Mouse (Mus musculus) limb, embryonic 14.5 days (tissue): Measurements from ENCODE around the gene Cacna2d3. TPM values are rescaled to one million over a fixed set of nuclear protein-coding genes. Genes with fewer than 3 reads are reported as not detected.

Experiments used
- ATAC-seq: fragments of 200-750 bp; cut with Nextera tagmentation; 2 replicates; pipeline ENCODE4 v1.8.0; 2017; ENCODE audit warnings: low read depth, moderate number of reproducible peaks, moderate TSS enrichment; ENCODE audit not compliant: low FRiP score
- DNase-seq: peaks from one replicate; pipeline ENCODE4 v3.0.0-alpha.2; 2015; ENCODE audit warnings: low spot score
- H3K27ac ChIP-seq: fragments of 300-500 bp; sonication (generic); replicated peaks from 2 replicates; pipeline ENCODE4 v1.5.1; 2014; ENCODE audit warnings: low read depth, mild to moderate bottlenecking, low read length, moderate library complexity, mixed read lengths
- H3K27me3 ChIP-seq: fragments of 300-500 bp; sonication (generic); 2 replicates; pipeline ENCODE4 v1.6.1; 2014; ENCODE audit warnings: low read length, mixed read lengths; ENCODE audit not compliant: control insufficient read depth, insufficient read depth
- H3K36me3 ChIP-seq: fragments of 300-500 bp; sonication (generic); 2 replicates; pipeline ENCODE4 v1.6.1; 2014; ENCODE audit warnings: mild to moderate bottlenecking, low read length, moderate library complexity, mixed read lengths; ENCODE audit not compliant: control insufficient read depth, insufficient read depth
- H3K4me1 ChIP-seq: fragments of 300-500 bp; sonication (generic); 2 replicates; pipeline ENCODE4 v1.6.1; 2014; ENCODE audit warnings: antibody characterized with exemption, low read length, mixed read lengths; ENCODE audit not compliant: control insufficient read depth, insufficient read depth
- H3K4me2 ChIP-seq: fragments of 300-500 bp; sonication (generic); replicated peaks from 2 replicates; pipeline ENCODE4 v1.6.1; 2014; ENCODE audit warnings: low read depth, mild to moderate bottlenecking, low read length, moderate library complexity; ENCODE audit not compliant: severe bottlenecking
- H3K4me3 ChIP-seq: fragments of 300-500 bp; sonication (generic); replicated peaks from 2 replicates; pipeline ENCODE4 v1.5.1; 2014; ENCODE audit warnings: low read length
- H3K9ac ChIP-seq: fragments of 300-500 bp; sonication (generic); 2 replicates; pipeline ENCODE4 v1.6.1; 2014; ENCODE audit warnings: mild to moderate bottlenecking, low read depth, low read length, moderate library complexity; ENCODE audit not compliant: severe bottlenecking
- H3K9me3 ChIP-seq: fragments of 300-500 bp; sonication (generic); 2 replicates; pipeline ENCODE4 v1.6.1; 2016; ENCODE audit warnings: low read length; ENCODE audit not compliant: control insufficient read depth
- POLR2A ChIP-seq: fragments of 200-500 bp; IDR thresholded peaks from 2 replicates; pipeline ENCODE4 v1.8.0; 2012; ENCODE audit warnings: inconsistent platforms, mild to moderate bottlenecking, moderate library complexity, borderline replicate concordance; ENCODE audit not compliant: insufficient read depth, insufficient read length; ENCODE audit errors: extremely low read depth
- WGBS: fragments of 180-500 bp; shearing (Covaris S2); extraction: QIAGEN DNeasy Blood & Tissue Kit; methylation state at CpG from one replicate; pipeline ENCODE4 v1.1.7; 2014; 5-methylcytosine and 5-hydroxymethylcytosine counted together
- polyA plus RNA-seq, 2 experiments: library from polyadenylated mRNA; depleted of rRNA in 1 of 2; stranded (reverse) in 1 of 2; unstranded in 1 of 2; fragments of >200 nt; fragmentation: Nextera tagmentation in 1 of 2; extraction: Ambion mirVana in 1 of 2; gene quantifications; 2 replicates each; pipeline versions ENCODE4 v1.2.1 to v1.2.3; 2012 to 2014

Cacna2d3 gene
- polyA plus RNA-seq, 2 experiments: 4.9 to 6.3 TPM

DNA sequence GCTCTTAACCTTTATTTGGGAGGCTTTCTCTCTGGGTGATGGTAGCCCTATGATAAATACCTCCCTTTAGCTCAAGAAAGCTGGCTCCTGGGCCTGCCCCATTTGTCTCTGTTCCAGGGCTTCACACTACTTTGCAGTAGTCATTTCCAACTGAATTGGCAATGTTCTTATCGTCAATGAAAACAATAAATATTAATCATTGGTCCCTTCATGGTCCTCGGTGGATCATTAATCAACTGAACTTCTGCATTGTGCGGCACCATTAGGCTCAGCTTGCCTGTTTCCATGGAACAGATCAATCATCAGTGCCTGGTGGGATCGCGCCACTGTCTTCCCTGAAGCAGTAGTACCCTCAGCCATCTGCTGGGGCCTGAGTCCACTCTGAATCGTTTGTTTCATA, 850.7 kb downstream of the Cacna2d3 start:
- WGBS: 87% methylated on average over 6 of the region's 6 CpGs

DNA sequence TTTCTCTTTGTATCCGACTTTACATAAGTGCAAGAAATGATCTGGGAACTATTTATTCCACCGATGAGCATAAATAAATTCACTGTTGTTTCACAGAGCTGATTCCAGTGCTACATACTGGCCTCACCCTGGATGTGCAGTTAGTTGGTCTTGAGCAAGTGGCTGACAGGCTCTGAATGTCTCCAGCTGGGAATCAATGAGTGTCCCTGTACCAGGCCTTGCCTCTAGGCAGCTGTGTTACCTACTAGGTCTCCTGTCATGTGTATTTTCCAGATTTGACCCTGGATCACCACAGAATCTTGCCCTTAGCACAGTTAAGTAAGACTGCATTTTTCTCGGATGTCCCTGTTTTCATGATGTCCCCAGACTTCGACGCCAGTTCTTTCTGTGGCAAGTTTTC, 851.3 kb downstream of the Cacna2d3 start:
- TF ChIP-seq POLR2A: no peak
- Histone ChIP-seq H3K36me3 (no peaks in the 10 kb centered on the region), H3K4me1 (no peaks in the 10 kb centered on the region), H3K4me2 (no peak overlapping the region), H3K9me3 (no peaks in the 10 kb centered on the region), H3K27me3 (no peaks in the 10 kb centered on the region), H3K4me3 (no peak overlapping the region), H3K9ac (no peak overlapping the region), H3K27ac (no peak overlapping the region)
- DNase-seq: no peak
- ATAC-seq: no peak
- 91% methylated on average over 5 of the region's 5 CpGs for WGBS

More for the DNA sequence above, 850.7 kb downstream of the Cacna2d3 start:
- no peak for ATAC-seq
- Histone ChIP-seq H3K4me2 (no peak overlapping the region), H3K9ac (no peak overlapping the region), H3K27ac (no peak overlapping the region), H3K4me3 (no peak overlapping the region), H3K36me3 (no peaks in the 10 kb centered on the region), H3K4me1 (no peaks in the 10 kb centered on the region), H3K9me3 (no peaks in the 10 kb centered on the region), H3K27me3 (no peaks in the 10 kb centered on the region)
- no peak for TF ChIP-seq POLR2A
- DNase-seq: no peak

DNA sequence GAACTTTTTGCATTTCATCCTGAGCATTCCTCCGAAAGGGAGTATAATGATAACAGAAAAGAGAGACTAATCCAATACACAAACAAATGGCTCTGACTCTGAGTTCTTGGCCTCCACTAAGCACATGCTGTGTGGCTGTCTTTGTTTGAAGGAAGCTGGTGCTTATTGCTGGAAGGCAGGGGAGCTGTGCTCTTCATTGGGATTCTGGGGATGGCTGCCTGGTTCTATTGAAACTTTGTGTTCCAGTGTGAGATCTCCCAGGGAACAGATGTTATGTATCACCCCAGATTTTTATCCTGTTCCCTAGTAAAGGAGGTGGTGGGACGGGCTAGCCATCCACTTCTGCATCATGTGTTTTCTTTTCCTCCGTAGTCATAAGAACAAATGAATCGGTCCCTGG, 856.7 kb downstream of the Cacna2d3 start:
- H3K4me1 ChIP-seq: no peaks in the 10 kb centered on the region
- H3K27ac ChIP-seq: no peak overlapping the region
- no peak overlapping the region for H3K9ac ChIP-seq
- DNase-seq (no peak), ATAC-seq (no peak)
- no peak overlapping the region for H3K4me2 ChIP-seq
- 71% methylated on average over 4 of the region's 4 CpGs for WGBS
- TF ChIP-seq POLR2A: no peak
- no peak overlapping the region for H3K4me3 ChIP-seq
- H3K9me3 ChIP-seq: no peaks in the 10 kb centered on the region
- no peaks in the 10 kb centered on the region for H3K36me3 ChIP-seq
- H3K27me3 ChIP-seq: no peaks in the 10 kb centered on the region

GRCm38 (mm10) chr14:28861142-28861541, 860.5 kb downstream of the Cacna2d3 start:
- Histone ChIP-seq H3K27ac (no peak overlapping the region), H3K9me3 (no peaks in the 10 kb centered on the region), H3K4me1 (no peaks in the 10 kb centered on the region), H3K4me2 (no peak overlapping the region), H3K9ac (no peak overlapping the region), H3K4me3 (no peak overlapping the region), H3K27me3 (no peaks in the 10 kb centered on the region), H3K36me3 (no peaks in the 10 kb centered on the region)
- no peak for TF ChIP-seq POLR2A
- 86% methylated on average over 2 of the region's 2 CpGs for WGBS
- ATAC-seq (no peak), DNase-seq (no peak)

Other genes starting within 250 kb of the Cacna2d3 start
- 96.3 and 137 TPM in 2 replicates for gene Selenok, start 246.4 kb upstream of the Cacna2d3 start, polyA plus RNA-seq (2012; rRNA removed)
- 238 and 265 TPM in 2 replicates for gene Selenok, start 246.4 kb upstream of the Cacna2d3 start, polyA plus RNA-seq (2014; fragmentation: Nextera tagmentation; extraction: Ambion mirVana)